Mouse (Mus musculus) adrenal gland, postnatal 10 days (tissue): ENCODE results near the gene Alk. TPM values are rescaled to one million over a fixed set of nuclear protein-coding genes. Genes with fewer than 3 reads are reported as not detected.

Source experiments
- DNase-seq: peaks from one replicate; pipeline ENCODE4 v3.0.0; 2021; ENCODE audit warnings: mixed read lengths
- total RNA-seq, 2 experiments: library from RNA; stranded (reverse); gene quantifications; 2 replicates each; pipeline ENCODE4 v1.2.3; 2021

The Alk gene
- total RNA-seq, 2 experiments from 2014 or later: 0.18 to 0.82 TPM

DNA sequence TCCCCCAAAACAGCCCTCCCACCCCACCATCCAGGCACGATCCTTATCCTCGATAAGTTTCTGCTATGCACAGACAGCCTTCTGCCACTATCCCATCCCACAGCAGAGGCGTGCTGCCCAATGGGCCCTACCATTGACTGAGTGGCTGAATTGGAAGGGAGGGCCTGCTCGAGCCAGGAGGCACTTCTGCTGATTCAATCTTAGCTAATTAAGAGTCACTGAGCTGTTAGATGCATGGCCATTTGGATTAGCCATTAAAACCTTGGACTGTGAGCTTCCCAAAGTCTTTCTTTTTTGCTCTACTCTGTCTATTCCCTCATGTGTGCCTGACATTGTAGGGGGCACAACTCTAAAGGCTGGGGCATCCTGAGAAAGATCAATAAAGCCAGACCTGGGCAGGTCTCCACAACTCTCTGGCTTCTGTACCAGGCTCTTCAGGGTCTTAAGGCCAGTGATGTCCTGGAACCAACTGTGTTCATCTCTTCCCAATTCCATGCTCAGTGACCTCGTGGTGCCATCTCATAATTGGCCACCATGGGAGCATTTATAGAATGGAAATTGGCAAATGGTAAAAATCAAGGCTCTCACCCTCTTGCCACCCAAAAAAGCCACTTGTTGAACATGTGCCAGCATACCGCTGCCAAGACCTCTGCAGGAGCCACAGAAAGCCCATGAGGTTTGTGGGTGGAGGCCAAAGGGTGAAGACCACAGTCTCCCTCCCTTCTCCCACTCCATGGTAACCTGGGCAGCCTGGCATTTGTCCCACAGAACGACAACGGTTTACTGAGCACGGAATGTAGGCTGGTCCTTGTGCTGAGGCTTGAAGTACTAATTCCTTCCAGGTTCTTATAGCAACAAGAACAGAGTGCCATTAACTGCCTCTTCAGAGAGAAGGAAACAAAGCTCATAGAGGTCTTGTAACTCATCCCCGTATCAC, 582.4 kb downstream of the Alk start:
- peak; percentile 52 for DNase-seq

- no peak for DNase-seq
Measured at GRCm38 (mm10) chr17:72017329-72017728, 587.1 kb downstream of the Alk start.

GRCm38 (mm10) chr17:72015253-72015652, 589.2 kb downstream of the Alk start:
- no peak for DNase-seq

DNA sequence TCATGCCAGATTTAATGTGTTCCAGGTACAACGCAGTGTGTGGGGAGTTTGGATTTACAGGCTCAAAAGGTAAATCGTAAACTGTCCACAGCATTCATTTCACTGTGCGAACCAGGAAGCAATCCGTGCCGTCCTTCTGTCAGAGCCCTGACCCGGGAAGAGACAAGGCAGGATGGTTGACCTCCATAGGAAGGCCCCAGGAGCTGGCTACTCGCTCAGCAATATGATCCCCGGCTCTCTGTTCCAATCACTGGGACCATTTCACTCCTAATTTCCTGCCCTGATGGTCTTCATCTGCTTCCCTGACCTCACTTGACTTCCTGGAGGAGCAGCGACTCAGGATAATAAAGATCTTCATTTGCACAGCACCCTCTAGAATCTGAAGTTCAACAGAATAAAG, 591.7 kb downstream of the Alk start:
- no peak for DNase-seq

DNA sequence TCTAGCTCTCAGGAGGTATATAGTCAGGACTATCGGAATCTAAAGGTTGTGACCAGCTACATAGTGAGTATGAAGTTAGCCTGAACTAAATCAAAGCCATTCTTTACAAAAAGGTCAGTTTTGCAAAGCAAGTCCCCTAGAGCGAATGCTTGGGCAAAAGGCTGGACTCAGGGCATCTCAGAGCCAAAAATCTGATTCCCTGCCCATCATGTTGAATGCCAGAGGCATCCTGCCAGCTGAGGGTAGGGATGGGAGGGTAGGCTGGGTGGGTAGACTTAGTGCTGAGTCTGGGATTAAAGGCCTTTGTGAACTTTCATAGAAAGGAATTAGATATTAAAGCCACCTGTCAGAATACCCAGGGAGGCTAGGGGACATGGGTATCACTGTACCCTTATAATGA, 594.6 kb downstream of the Alk start:
- no peak for DNase-seq

DNA sequence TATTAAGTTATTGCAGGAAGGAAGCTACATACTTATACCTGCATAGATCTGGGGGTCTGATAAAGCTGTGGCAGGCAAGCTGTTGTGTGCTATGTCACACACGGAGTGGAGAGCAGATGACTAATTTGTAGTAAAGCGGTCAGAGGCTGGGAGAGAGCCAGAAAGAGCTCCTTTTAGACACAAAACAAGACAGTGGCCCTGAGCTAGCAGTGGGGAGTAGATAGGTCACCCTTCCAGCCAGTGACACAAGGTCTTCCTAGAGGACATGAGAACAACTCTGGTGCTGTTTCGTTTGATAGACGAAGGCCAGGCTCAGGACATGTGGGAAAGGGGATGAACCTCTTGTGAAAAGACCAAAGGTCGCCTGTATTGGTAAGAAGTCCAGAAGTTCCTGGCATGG, 596.0 kb downstream of the Alk start:
- DNase-seq: peak; percentile 44

GRCm38 (mm10) chr17:72005365-72005764, 599.1 kb downstream of the Alk start:
- no peak for DNase-seq

DNA sequence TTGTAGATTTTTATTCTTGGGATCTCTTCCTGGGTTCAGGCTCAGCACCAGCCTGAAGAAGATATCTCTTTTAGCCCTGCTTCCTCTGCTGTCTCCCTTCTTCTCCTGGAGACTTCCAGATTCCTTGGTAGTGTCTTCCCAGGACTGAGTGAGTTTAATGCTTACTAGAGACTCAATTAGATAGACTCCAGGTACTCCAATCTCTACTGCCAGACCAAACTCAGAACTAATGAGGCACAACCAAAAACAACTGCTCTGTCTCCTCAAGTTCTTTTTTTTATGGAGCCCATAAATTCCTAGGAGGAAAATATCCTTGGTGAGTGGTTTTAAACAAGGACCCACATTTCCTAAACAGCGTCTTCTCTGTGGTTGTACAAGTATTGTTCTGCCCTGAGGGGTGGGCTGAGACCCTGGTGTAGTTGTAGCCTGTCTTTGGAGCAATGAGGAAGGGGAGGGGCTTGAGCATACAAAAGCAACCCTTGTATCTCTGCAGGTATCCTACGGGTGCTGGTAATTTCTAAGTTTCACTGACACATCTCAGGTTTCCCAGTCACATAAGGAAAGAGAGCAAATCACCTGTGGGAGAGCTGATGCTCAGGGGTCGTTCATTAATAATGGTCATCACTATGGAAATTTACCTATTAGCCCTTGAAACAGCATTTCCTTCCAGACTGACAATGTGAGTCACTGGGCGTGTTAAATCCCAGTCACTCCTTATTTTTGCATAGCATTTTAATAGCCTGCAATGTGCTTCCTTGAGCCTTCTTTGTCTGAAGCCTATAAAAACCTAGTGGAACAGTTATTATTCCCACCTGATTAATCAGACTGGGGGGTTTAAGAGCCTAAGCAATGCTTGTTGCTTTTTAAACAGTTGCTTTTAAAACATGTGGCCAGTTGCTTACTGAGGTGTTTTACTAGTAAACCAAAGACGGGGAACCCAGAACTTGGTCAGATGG, 604.6 kb downstream of the Alk start:
- DNase-seq: no peak

- DNase-seq: no peak
Measured at GRCm38 (mm10) chr17:71997680-71998079, 606.7 kb downstream of the Alk start.

GRCm38 (mm10) chr17:71995539-71995938, 608.9 kb downstream of the Alk start:
- DNase-seq: no peak

- no peak for DNase-seq
Measured at GRCm38 (mm10) chr17:71994144-71994543, 610.3 kb downstream of the Alk start.

GRCm38 (mm10) chr17:71993011-71993410, 611.4 kb downstream of the Alk start:
- no peak for DNase-seq

DNA sequence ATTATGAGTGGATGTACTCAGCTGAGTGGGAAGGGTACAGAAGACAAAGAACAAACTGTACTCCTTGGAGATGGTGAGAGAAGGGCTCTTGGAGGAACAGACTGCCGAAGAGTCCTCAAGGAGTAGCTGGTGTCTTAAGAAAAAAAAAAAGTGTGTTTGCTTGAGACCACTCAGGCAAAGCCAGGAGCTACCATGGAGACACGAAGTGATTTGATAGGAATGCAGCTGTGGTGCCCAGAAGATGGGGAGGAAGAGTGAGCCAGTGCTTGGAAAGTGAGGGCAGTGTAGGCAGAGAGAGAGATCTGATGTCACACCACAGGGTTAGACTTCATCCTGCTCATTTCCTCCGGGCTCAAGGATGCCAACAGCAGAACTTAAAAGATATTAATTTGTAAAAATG, 613.2 kb downstream of the Alk start:
- DNase-seq: no peak

DNA sequence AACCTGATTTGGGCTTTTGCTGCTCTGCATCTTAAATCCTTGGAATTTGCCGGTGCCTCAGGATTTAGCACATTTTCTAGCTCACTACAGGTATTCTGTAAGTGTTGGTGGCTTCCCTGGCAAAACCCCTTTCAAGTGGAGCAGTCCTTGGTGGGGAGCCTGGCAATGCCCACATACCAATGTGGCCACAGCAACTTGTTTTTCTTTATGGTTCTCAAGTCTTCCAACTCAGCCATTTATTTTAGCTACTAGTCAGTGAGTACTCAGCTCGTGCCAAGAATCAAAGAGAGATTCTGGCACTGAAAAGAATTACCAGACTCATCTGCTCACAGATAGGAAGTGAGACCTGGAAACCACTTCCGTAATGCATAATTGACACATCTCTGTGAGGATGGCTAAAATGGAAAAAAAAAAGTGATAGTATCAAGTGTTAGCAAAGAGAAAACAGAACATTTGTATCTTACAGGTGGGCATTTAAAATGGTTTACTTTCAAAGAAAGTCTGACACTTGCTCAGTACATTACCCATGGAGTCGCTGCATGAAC, 614.2 kb downstream of the Alk start:
- no peak for DNase-seq

DNA sequence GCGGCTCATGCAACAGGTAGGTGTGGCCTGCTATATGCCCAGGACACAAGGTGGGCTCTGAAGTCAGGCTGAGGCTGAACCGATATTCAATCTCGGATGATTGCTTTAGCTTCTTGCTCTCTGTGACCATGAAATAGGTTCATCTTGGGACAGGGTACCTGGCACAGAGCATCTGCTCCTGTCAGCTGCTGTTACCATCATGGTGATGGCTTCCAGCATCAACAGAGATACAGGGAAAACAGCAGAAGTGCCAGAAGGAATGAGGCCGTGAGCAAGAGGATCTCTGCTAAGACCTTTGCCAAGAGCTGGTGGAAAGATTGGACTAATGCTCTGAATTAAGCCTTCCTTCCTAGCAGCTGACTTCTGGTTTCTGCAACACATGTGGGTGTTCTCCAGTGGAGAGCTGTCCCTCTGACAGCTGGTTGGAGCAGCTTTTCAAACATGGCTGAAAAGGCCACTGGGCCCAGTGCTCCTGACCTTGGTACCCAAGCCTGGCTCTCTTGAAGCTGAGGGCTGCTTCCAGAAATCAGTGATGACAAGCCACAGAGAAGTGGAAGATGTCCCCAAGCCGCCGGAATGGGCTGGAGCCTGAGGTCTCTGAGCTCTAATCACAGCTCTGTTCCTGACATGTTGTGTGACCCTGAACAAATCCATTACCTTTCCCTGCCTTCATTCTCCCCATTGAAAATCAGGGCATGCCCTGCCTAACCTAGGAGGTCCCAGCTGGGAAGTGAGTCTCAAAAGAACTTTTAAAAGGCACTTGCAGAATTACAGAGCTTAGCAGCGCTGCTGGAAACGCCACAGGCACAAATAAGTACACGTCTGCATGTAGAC, 615.5 kb downstream of the Alk start:
- DNase-seq: no peak

GRCm38 (mm10) chr17:71986998-71987397, 617.4 kb downstream of the Alk start:
- no peak for DNase-seq

GRCm38 (mm10) chr17:71986456-71986855, 618.0 kb downstream of the Alk start:
- peak; percentile 24 for DNase-seq

DNA sequence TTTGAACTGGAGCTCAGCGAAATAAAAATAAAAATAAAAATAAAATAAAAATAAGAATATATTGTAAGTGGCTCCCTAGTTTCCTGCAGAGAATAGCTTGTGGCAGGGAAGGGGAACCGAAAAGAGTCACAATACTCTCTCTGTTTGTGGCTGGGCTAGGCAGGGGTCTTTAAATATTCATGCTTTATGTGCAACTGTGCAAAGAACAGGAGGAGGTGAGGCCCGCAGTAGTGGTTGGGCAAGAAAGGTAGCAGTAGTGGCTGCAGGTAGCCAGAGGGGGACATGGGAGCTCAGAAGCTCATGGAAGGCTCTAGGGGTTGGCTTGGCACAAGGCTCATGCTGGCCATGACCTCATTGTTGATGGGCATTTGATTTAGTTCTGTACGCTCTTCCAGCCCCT, 623.2 kb downstream of the Alk start:
- DNase-seq: no peak

GRCm38 (mm10) chr17:71980518-71981145, 623.8 kb downstream of the Alk start:
- no peak for DNase-seq

DNA sequence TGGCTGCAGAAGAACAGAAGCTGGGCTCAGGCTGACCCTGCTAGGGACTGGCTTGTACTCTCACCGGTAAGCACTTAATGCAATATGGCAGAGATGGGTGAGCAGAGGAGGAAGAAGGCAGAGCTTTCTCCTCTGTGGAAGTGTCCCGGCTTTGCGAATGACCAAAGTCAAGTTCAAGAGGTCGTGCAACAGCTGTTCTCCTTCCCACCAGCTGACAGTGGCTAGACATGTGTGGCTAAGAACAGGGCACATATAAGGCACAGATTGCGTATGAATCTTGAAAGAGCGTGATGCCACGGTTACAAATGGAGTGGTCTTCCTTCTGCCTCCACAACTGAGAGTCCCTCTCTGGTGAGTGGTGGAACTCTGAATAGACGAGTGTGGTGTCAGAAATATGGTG, 625.3 kb downstream of the Alk start:
- no peak for DNase-seq

- DNase-seq: no peak
Measured at GRCm38 (mm10) chr17:71976661-71977060, 627.8 kb downstream of the Alk start.
